Mouse (Mus musculus) gastrocnemius, postnatal 10 days (tissue): ENCODE measurements around the gene Rhd. TPM values are rescaled to one million over a fixed set of nuclear protein-coding genes. Genes with fewer than 3 reads are reported as not detected.
A peak's percentile ranks its signal among the peaks of the same experiment; 100 is the strongest.
"Not testable (repeated sequence)": the region's sequence is repeated elsewhere in the genome, so short reads cannot be mapped to it uniquely, and the experiment has no call there.

Source experiments
- DNase-seq: peaks from one replicate; pipeline ENCODE4 v3.0.0; 2021; ENCODE audit warnings: mixed read lengths
- total RNA-seq, 2 experiments: library from RNA; stranded (reverse); gene quantifications; 2 replicates each; pipeline ENCODE4 v1.2.3; 2021

Gene Rhd
- total RNA-seq, 2 experiments from 2014 or later = 0.26 to 1.4 TPM

- not testable (repeated sequence) for DNase-seq
Observed at GRCm38 (mm10) chr4:134911406-134911805, 47.1 kb downstream of the Rhd start.

GRCm38 (mm10) chr4:134913413-134913812 lies 49.1 kb downstream of the Rhd start:
- peak; percentile 79 for DNase-seq

GRCm38 (mm10) chr4:134914122-134914863 lies 50.0 kb downstream of the Rhd start:
- DNase-seq = no peak

GRCm38 (mm10) chr4:134914864-134915209 lies 50.5 kb downstream of the Rhd start, which contains the start of gene Tmem50a:
Gene Tmem50a (minus strand): TSS chr4:134915024.
- peak; percentile 94 for DNase-seq

GRCm38 (mm10) chr4:134915223-134916050 lies 51.1 kb downstream of the Rhd start:
- no peak for DNase-seq

GRCm38 (mm10) chr4:134917194-134917593 lies 52.9 kb downstream of the Rhd start:
- no peak for DNase-seq

GRCm38 (mm10) chr4:134918381-134918780 lies 54.0 kb downstream of the Rhd start:
- DNase-seq = peak; percentile 46

- DNase-seq = no peak
Observed at GRCm38 (mm10) chr4:134919733-134920540, 55.6 kb downstream of the Rhd start.

- no peak for DNase-seq
Observed at GRCm38 (mm10) chr4:134920631-134921030, 56.3 kb downstream of the Rhd start.

- DNase-seq = no peak
Observed at GRCm38 (mm10) chr4:134921703-134922102, 57.4 kb downstream of the Rhd start.

GRCm38 (mm10) chr4:134922111-134922924 lies 58.0 kb downstream of the Rhd start:
- no peak for DNase-seq

- DNase-seq = peak; percentile 69
Observed at GRCm38 (mm10) chr4:134922925-134923244, 58.5 kb downstream of the Rhd start.

GRCm38 (mm10) chr4:134923258-134924018 lies 59.1 kb downstream of the Rhd start, which contains the start of gene Rsrp1:
Gene Rsrp1 (plus strand): TSS chr4:134923592.
- peak; percentile 97 for DNase-seq

GRCm38 (mm10) chr4:134924019-134924741 lies 59.8 kb downstream of the Rhd start:
- DNase-seq = peak; percentile 52

- peak; percentile 54 for DNase-seq
Observed at GRCm38 (mm10) chr4:134925206-134925605, 60.9 kb downstream of the Rhd start.

GRCm38 (mm10) chr4:134927815-134928463 lies 63.6 kb downstream of the Rhd start:
- DNase-seq = no peak

- no peak for DNase-seq
Observed at GRCm38 (mm10) chr4:134928464-134928836, 64.1 kb downstream of the Rhd start.

GRCm38 (mm10) chr4:134929536-134929935 lies 65.2 kb downstream of the Rhd start:
- no peak for DNase-seq

- DNase-seq = no peak
Observed at GRCm38 (mm10) chr4:134930190-134930589, 65.9 kb downstream of the Rhd start.
